In genomic region chr2:118248966-118249365, GRCm38 (mm10) we compare ENCODE assay signal across 32 mouse cellular contexts. TPM values are rescaled to one million over a fixed set of nuclear protein-coding genes. Genes with fewer than 3 reads are reported as not detected.
A peak's percentile ranks its signal among the peaks of the same experiment; 100 is the strongest.
DNase-seq lines count a peak whose midpoint lies in the region; ATAC-seq lines count a peak whose summit lies in the region.
"Had no signal": no experiment of that assay in that cellular context is flagged by ENCODE, and none has a peak within 500 bp of the region (broad histone marks: within the 10 kb centered on the region; RNA-seq: fewer than 3 reads in every experiment).

No protein-coding gene starts in this region.

- ATAC-seq in heart, embryonic 11.5 days (replicated peaks; ENCODE audit: insufficient number of reproducible peaks, low FRiP score, low TSS enrichment) = no peak
- no peak for ATAC-seq in frontal cortex, adult (ENCODE audit: low TSS enrichment)
- no peak for ATAC-seq in hindbrain, embryonic 14.5 days (ENCODE audit: low FRiP score)
- ATAC-seq: activated CD4-positive, CD25-positive, alpha-beta regulatory T cell, adult 4 months; forebrain, embryonic 13.5 days; forebrain, embryonic 16.5 days; hindbrain, embryonic 16.5 days; intestine, embryonic 15.5 days had no signal

- H3K4me2 ChIP-seq in heart, embryonic 11.5 days = no peak overlapping the region
- H3K4me2 ChIP-seq in hindbrain, embryonic 14.5 days (replicated peaks) = no peak overlapping the region
- H3K4me2 ChIP-seq: embryonic facial prominence, embryonic 13.5 days; forebrain, embryonic 13.5 days; hindbrain, embryonic 12.5 days; intestine, embryonic 15.5 days had no signal

- H3K4me3 ChIP-seq in heart, embryonic 11.5 days (ENCODE audit: low read depth, low read length) = no peak overlapping the region
- H3K4me3 ChIP-seq in hindbrain, embryonic 14.5 days (replicated peaks; ENCODE audit: low read length) = no peak overlapping the region
- H3K4me3 ChIP-seq: embryonic facial prominence, embryonic 10.5 days; embryonic facial prominence, embryonic 13.5 days; forebrain, embryonic 10.5 days; forebrain, embryonic 13.5 days; heart, adult 2 months; heart, embryonic 10.5 days; hindbrain, embryonic 12.5 days; intestine, embryonic 15.5 days had no signal

- no peaks in the 10 kb centered on the region for H3K36me3 ChIP-seq in heart, embryonic 11.5 days (ENCODE audit: control insufficient read depth, insufficient read depth, low read length)
- H3K36me3 ChIP-seq in hindbrain, embryonic 14.5 days (replicated peaks; ENCODE audit: control insufficient read depth, insufficient read depth) = no peaks in the 10 kb centered on the region
- H3K36me3 ChIP-seq: embryonic facial prominence, embryonic 10.5 days; embryonic facial prominence, embryonic 13.5 days; forebrain, embryonic 10.5 days; G1E; heart, embryonic 10.5 days; hindbrain, embryonic 12.5 days; intestine, embryonic 15.5 days had no signal

- 0 out of 2 replicates have a peak, but pooled peaks cover 3% of the 10 kb centered on the region for H3K27me3 ChIP-seq in heart, embryonic 11.5 days (ENCODE audit: control insufficient read depth, insufficient read depth, low read length)
- H3K27me3 ChIP-seq in hindbrain, embryonic 14.5 days (ENCODE audit: control insufficient read depth, insufficient read depth, low read length) = no peaks in the 10 kb centered on the region
- H3K27me3 ChIP-seq: CH12.LX; embryonic facial prominence, embryonic 13.5 days; forebrain, embryonic 13.5 days; hindbrain, embryonic 12.5 days; intestine, embryonic 15.5 days had no signal

- no peak overlapping the region for H3K27ac ChIP-seq in heart, embryonic 11.5 days (ENCODE audit: low read depth, low read length)
- H3K27ac ChIP-seq in hindbrain, embryonic 14.5 days = no peak overlapping the region
- H3K27ac ChIP-seq: embryonic facial prominence, embryonic 10.5 days; embryonic facial prominence, embryonic 13.5 days; forebrain, embryonic 10.5 days; forebrain, embryonic 13.5 days; heart, adult 2 months; heart, embryonic 10.5 days; hindbrain, embryonic 12.5 days; intestine, embryonic 15.5 days had no signal

- peak; percentile 61 to 83 for DNase-seq in adrenal gland, adult (ENCODE audit: inconsistent age in 2 of 2, low spot score in 1 of 2)
- DNase-seq in adrenal gland, postnatal 4 days (ENCODE audit: low spot score in 2 of 2) = no peak
- DNase-seq in heart, adult 11 months = peak; percentile 43
- DNase-seq in adrenal gland, postnatal 14 days = peak; percentile 48
- DNase-seq in hindbrain, embryonic 14.5 days (ENCODE audit: low spot score) = no peak
- no peak for DNase-seq in frontal cortex, adult 2 months (ENCODE audit: extremely low spot score in 1 of 2, low spot score in 1 of 2)
- DNase-seq: B cell, adult 2 months; cerebellum, adult 11-12 months; cerebellum, adult 8-10 months; cerebellum, postnatal 10 days; cerebellum, postnatal 36 days; embryo, embryonic 11 days; gastrocnemius, postnatal 25 days; heart, adult 2 months; kidney, adult 11 months; kidney, adult 8-10 months had no signal

- H3K9me3 ChIP-seq in heart, embryonic 11.5 days (replicated peaks; ENCODE audit: control insufficient read depth, low read length) = no peaks in the 10 kb centered on the region
- no peaks in the 10 kb centered on the region for H3K9me3 ChIP-seq in hindbrain, embryonic 14.5 days (ENCODE audit: control insufficient read depth, low read length)
- H3K9me3 ChIP-seq: embryonic facial prominence, embryonic 10.5 days; embryonic facial prominence, embryonic 13.5 days; forebrain, embryonic 10.5 days; forebrain, embryonic 13.5 days; G1E; heart, embryonic 10.5 days; hindbrain, embryonic 12.5 days; intestine, embryonic 15.5 days had no signal

- WGBS in heart, embryonic 11.5 days (ENCODE audit: insufficient replicate concordance) = 66% methylated on average over 12 of the region's 12 CpGs
- 77% methylated on average over 12 of the region's 12 CpGs for WGBS in hindbrain, embryonic 14.5 days

- H3K9ac ChIP-seq in heart, embryonic 11.5 days (ENCODE audit: low read depth, low read length) = no peak overlapping the region
- H3K9ac ChIP-seq in hindbrain, embryonic 14.5 days = no peak overlapping the region
- H3K9ac ChIP-seq: embryonic facial prominence, embryonic 13.5 days; forebrain, embryonic 13.5 days; hindbrain, embryonic 12.5 days; intestine, embryonic 15.5 days had no signal

- no peaks in the 10 kb centered on the region for H3K4me1 ChIP-seq in heart, embryonic 11.5 days (ENCODE audit: control insufficient read depth, insufficient read depth, low read length)
- H3K4me1 ChIP-seq in hindbrain, embryonic 14.5 days (replicated peaks; ENCODE audit: control insufficient read depth, insufficient read depth, low read length) = no peaks in the 10 kb centered on the region
- H3K4me1 ChIP-seq: embryonic facial prominence, embryonic 13.5 days; forebrain, embryonic 10.5 days; forebrain, embryonic 13.5 days; heart, embryonic 10.5 days; intestine, embryonic 15.5 days had no signal

RNA-seq across cellular contexts. Expression of gene Fsip1, which starts 7.8 kb away (rescaled TPM):
- 1 to 10 TPM in 1 of 2 experiments, under 1 TPM in 1; 0.54 to 1.4 TPM for total RNA-seq in adrenal gland, postnatal 4 days (2021)
- polyA plus RNA-seq in heart, embryonic 11.5 days (2014; fragmentation: Nextera tagmentation; extraction: Ambion mirVana) = 0.14 and 0.34 TPM in 2 replicates
- total RNA-seq in adrenal gland, postnatal 14 days (2021) = 0.34 and 0.52 TPM in 2 replicates
- polyA plus RNA-seq in hindbrain, embryonic 14.5 days (2014; fragmentation: Nextera tagmentation; extraction: Ambion mirVana) = 2.5 TPM in 2 replicates
- polyA plus RNA-seq in frontal cortex, adult 2 months (2012; rRNA removed) = 0.50 and 0.80 TPM in 2 replicates
- total RNA-seq: gastrocnemius, adult 8-10 months; gastrocnemius, postnatal 25 days; heart, adult 2 months; heart, postnatal 25 days had no signal
- polyA plus RNA-seq: activated CD4-positive, CD25-positive, alpha-beta regulatory T cell, adult 4 months; G1E had no signal

Comparison
In these comparisons a context has a peak if more than half of its experiments do, and no peak if none do; other contexts are left out.
1. DNase-seq: peak in adrenal gland, adult (2 of 2), heart, adult 11 months (single experiment) and adrenal gland, postnatal 14 days (single experiment); none in adrenal gland, postnatal 4 days (0 of 2), hindbrain, embryonic 14.5 days (single experiment) and frontal cortex, adult 2 months (0 of 2).